Mouse (Mus musculus) liver, embryonic 11.5 days (tissue): ENCODE measurements around the gene Zfhx2. TPM values are rescaled to one million over a fixed set of nuclear protein-coding genes. Genes with fewer than 3 reads are reported as not detected.

Experiments
- ATAC-seq: fragments of 200-750 bp; cut with Nextera tagmentation; replicated peaks from 2 replicates; pipeline ENCODE4 v1.8.0; 2017; ENCODE audit warnings: moderate number of reproducible peaks, mild to moderate bottlenecking, moderate TSS enrichment, moderate library complexity; ENCODE audit not compliant: low FRiP score
- DNase-seq: peaks from one replicate; pipeline ENCODE4 v3.0.0-alpha.2; 2017; ENCODE audit warnings: low spot score
- H3K27ac ChIP-seq: fragments of 300-500 bp; sonication (generic); 2 replicates; pipeline ENCODE4 v1.5.1; 2014; ENCODE audit warnings: mild to moderate bottlenecking, low read depth, low read length, control low read depth
- H3K27me3 ChIP-seq: fragments of 300-500 bp; sonication (generic); replicated peaks from 2 replicates; pipeline ENCODE4 v1.6.1; 2014; ENCODE audit warnings: low read length, mixed read lengths; ENCODE audit not compliant: control insufficient read depth, insufficient read depth
- H3K36me3 ChIP-seq: fragments of 300-500 bp; sonication (generic); 2 replicates; pipeline ENCODE4 v1.6.1; 2014; ENCODE audit warnings: mild to moderate bottlenecking, low read length, moderate library complexity, mixed read lengths; ENCODE audit not compliant: control insufficient read depth, insufficient read depth
- H3K4me1 ChIP-seq: fragments of 300-500 bp; sonication (generic); replicated peaks from 2 replicates; pipeline ENCODE4 v1.6.1; 2014; ENCODE audit warnings: low read length, mixed read lengths; ENCODE audit not compliant: control insufficient read depth, insufficient read depth
- H3K4me2 ChIP-seq: fragments of 300-500 bp; sonication (generic); 2 replicates; pipeline ENCODE4 v1.6.1; 2014; ENCODE audit warnings: mild to moderate bottlenecking, control low read depth, moderate library complexity
- H3K4me3 ChIP-seq: fragments of 300-500 bp; sonication (generic); 2 replicates; pipeline ENCODE4 v1.5.1; 2014; ENCODE audit warnings: low read depth, low read length, control low read depth
- H3K9ac ChIP-seq: fragments of 300-500 bp; sonication (generic); 2 replicates; pipeline ENCODE4 v1.6.1; 2014; ENCODE audit warnings: low read depth, low read length, control low read depth
- H3K9me3 ChIP-seq: fragments of 300-500 bp; sonication (generic); 2 replicates; pipeline ENCODE4 v1.6.1; 2016; ENCODE audit warnings: low read length, inconsistent platforms, mixed read lengths; ENCODE audit not compliant: control insufficient read depth
- WGBS: fragments of 180-500 bp; shearing (Covaris S2); extraction: QIAGEN DNeasy Blood & Tissue Kit; methylation state at CpG from one replicate; pipeline ENCODE4 v1.1.7; 2014; 5-methylcytosine and 5-hydroxymethylcytosine counted together
- polyA plus RNA-seq: library from polyadenylated mRNA; unstranded; fragments of >200 nt; fragmentation: Nextera tagmentation; extraction: Ambion mirVana; gene quantifications from 2 replicates; pipeline ENCODE4 v1.2.1, GENCODE M21; 2014

Zfhx2 gene
- polyA plus RNA-seq, 1 experiment from 2014 or later, result 2.8 TPM

DNA sequence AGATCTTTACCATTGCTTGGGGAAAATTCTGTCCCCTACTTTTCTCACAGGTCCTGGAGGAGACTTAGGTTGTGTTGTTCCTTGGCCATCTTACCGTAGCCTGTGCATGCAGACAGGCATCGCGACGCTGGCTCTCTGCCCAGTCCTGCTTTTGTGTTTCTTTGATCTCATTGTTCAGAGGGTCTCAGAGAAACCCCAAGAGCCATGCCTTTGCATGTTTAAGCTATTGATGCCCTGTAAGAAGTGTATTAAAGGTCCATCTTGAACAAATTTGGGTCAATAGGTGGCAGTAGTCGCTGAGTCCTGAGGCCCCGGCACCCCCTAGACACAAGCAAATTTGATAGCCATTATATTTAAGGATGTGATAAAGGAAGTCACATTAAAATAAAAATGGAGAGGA lies 64.5 kb downstream of the Zfhx2 start:
- no peak overlapping the region for H3K9ac ChIP-seq
- H3K4me3 ChIP-seq, result no peak overlapping the region
- H3K27me3 ChIP-seq, result no peaks in the 10 kb centered on the region
- H3K4me2 ChIP-seq, result no peak overlapping the region
- no peak overlapping the region for H3K27ac ChIP-seq
- peaks cover 7% of the 10 kb centered on the region for H3K36me3 ChIP-seq
- H3K4me1 ChIP-seq, result peaks cover 11% of the 10 kb centered on the region
- ATAC-seq (no peak), DNase-seq (no peak)
- H3K9me3 ChIP-seq, result no peaks in the 10 kb centered on the region
- 47% methylated on average over 6 of the region's 6 CpGs for WGBS

- no peak for ATAC-seq
- H3K4me2 ChIP-seq, result no peak overlapping the region
- no peak overlapping the region for H3K27ac ChIP-seq
- peaks cover 9% of the 10 kb centered on the region for H3K36me3 ChIP-seq
- no peak overlapping the region for H3K4me3 ChIP-seq
- H3K27me3 ChIP-seq, result no peaks in the 10 kb centered on the region
- 26% methylated on average over 5 of the region's 5 CpGs for WGBS
- H3K9ac ChIP-seq, result no peak overlapping the region
- DNase-seq, result no peak
- H3K4me1 ChIP-seq, result peaks cover 11% of the 10 kb centered on the region
- H3K9me3 ChIP-seq, result no peaks in the 10 kb centered on the region
Observed at GRCm38 (mm10) chr14:55027251-55027650, 64.9 kb downstream of the Zfhx2 start.

GRCm38 (mm10) chr14:55025527-55025926 lies 66.6 kb downstream of the Zfhx2 start:
- ATAC-seq, result no peak
- WGBS, result 75% methylated on average over 5 of the region's 5 CpGs

DNA sequence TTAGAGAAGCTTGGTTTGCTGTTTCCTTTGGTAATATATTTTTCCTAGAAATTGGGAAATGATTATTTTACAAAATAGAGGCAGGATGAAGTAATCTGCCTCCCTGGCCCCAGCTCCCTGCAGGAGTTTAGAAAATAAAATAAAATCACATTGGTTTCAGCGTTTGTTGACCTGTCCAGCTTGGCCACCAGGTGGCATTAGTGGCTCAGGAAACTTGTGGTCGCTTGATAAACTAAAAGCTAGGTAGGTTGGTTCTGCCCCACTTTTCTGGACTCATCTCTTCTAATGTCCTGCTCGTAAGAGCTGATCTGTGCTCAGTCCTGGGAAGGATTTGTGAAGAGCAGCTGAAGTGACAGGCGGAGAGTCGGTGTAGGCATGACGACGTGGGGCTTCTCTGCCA lies 67.9 kb downstream of the Zfhx2 start:
- peaks cover 16% of the 10 kb centered on the region for H3K36me3 ChIP-seq

More at GRCm38 (mm10) chr14:55025527-55025926, 66.6 kb downstream of the Zfhx2 start:
- Histone ChIP-seq H3K9me3 (no peaks in the 10 kb centered on the region), H3K9ac (no peak overlapping the region), H3K36me3 (peaks cover 16% of the 10 kb centered on the region), H3K4me1 (peaks cover 11% of the 10 kb centered on the region), H3K4me2 (no peak overlapping the region), H3K27me3 (no peaks in the 10 kb centered on the region), H3K4me3 (no peak overlapping the region), H3K27ac (no peak overlapping the region)
- no peak for DNase-seq

GRCm38 (mm10) chr14:55023011-55023410 lies 69.1 kb downstream of the Zfhx2 start:
- Histone ChIP-seq H3K27ac (no peak overlapping the region), H3K4me1 (no peaks in the 10 kb centered on the region), H3K4me2 (no peak overlapping the region), H3K36me3 (peaks cover 18% of the 10 kb centered on the region), H3K4me3 (no peak overlapping the region), H3K27me3 (no peaks in the 10 kb centered on the region), H3K9ac (no peak overlapping the region), H3K9me3 (no peaks in the 10 kb centered on the region)
- DNase-seq, result no peak
- 89% methylated on average over 15 of the region's 15 CpGs for WGBS
- ATAC-seq, result no peak

More for the DNA sequence above, 67.9 kb downstream of the Zfhx2 start:
- DNase-seq (no peak), ATAC-seq (no peak)
- 71% methylated on average over 7 of the region's 7 CpGs for WGBS
- peaks cover 7% of the 10 kb centered on the region for H3K4me1 ChIP-seq
- H3K9ac ChIP-seq, result no peak overlapping the region
- no peak overlapping the region for H3K27ac ChIP-seq
- H3K9me3 ChIP-seq, result no peaks in the 10 kb centered on the region
- no peak overlapping the region for H3K4me3 ChIP-seq
- H3K27me3 ChIP-seq, result no peaks in the 10 kb centered on the region
- H3K4me2 ChIP-seq, result no peak overlapping the region

DNA sequence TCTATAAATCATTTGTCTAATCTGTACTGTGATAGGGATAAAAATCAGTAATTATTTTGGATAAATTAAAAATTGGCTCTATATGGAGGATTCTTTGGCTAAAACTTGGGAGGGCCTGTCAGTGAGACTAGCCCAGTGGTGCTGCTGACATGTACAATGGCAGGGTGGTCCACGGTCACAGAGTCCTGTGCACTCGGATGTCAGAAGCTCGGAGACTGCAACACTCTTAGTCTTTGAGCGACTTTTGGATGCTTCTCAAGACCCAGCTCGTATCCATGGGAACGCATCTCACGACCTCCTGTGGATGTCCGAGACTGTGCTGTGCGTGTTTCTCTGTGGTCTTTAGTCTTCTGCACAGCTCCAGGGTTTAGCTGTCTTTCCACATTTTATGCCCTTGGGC lies 71.7 kb downstream of the Zfhx2 start:
- Histone ChIP-seq H3K27me3 (no peaks in the 10 kb centered on the region), H3K9ac (no peak overlapping the region), H3K9me3 (no peaks in the 10 kb centered on the region), H3K36me3 (peaks cover 18% of the 10 kb centered on the region), H3K4me3 (no peak overlapping the region), H3K4me2 (no peak overlapping the region), H3K4me1 (0 out of 2 replicates have a peak, but pooled peaks cover 3% of the 10 kb centered on the region), H3K27ac (no peak overlapping the region)
- DNase-seq, result no peak
- ATAC-seq, result no peak
- 93% methylated on average over 9 of the region's 9 CpGs for WGBS

DNA sequence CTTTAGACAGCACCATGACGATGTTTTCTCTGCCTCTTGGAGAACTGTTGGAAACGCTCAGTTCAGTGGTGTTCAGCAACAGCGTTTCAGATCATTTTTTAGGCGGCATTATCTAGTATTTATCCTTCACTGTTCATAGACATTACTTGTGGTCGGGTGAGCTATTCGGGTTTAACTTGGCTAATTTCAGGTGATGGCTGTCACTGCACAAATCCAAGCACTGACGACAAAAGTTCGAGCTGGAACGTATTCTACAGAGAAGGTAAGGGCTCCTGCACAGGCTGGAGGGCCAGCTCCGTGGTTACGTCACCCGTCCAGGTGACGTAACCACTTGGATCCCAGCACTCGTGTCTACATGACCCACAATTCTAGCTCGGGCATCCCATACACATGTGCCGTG lies 75.2 kb downstream of the Zfhx2 start:
- Histone ChIP-seq H3K9ac (no peak overlapping the region), H3K27me3 (no peaks in the 10 kb centered on the region), H3K36me3 (peaks cover 6% of the 10 kb centered on the region; the same call in 1 of the 2 replicates), H3K4me2 (no peak overlapping the region), H3K9me3 (no peaks in the 10 kb centered on the region), H3K27ac (no peak overlapping the region), H3K4me3 (no peak overlapping the region), H3K4me1 (0 out of 2 replicates have a peak, but pooled peaks cover 3% of the 10 kb centered on the region)
- ATAC-seq, result no peak
- DNase-seq, result no peak
- WGBS, result 90% methylated on average over 16 of the region's 16 CpGs

- Histone ChIP-seq H3K27me3 (no peaks in the 10 kb centered on the region), H3K36me3 (peaks cover 2% of the 10 kb centered on the region; the same call in 1 of the 2 replicates), H3K4me1 (0 out of 2 replicates have a peak, but pooled peaks cover 3% of the 10 kb centered on the region), H3K9me3 (no peaks in the 10 kb centered on the region), H3K4me3 (peak overlapping the region; percentile 76), H3K4me2 (peak overlapping the region; percentile 86), H3K27ac (peak overlapping the region; percentile 70), H3K9ac (peak overlapping the region; percentile 81)
- ATAC-seq (no peak), DNase-seq (no peak)
- under 1% methylated on average over 17 of the region's 17 CpGs for WGBS
Observed at GRCm38 (mm10) chr14:55015767-55016111, 76.4 kb downstream of the Zfhx2 start.

DNA sequence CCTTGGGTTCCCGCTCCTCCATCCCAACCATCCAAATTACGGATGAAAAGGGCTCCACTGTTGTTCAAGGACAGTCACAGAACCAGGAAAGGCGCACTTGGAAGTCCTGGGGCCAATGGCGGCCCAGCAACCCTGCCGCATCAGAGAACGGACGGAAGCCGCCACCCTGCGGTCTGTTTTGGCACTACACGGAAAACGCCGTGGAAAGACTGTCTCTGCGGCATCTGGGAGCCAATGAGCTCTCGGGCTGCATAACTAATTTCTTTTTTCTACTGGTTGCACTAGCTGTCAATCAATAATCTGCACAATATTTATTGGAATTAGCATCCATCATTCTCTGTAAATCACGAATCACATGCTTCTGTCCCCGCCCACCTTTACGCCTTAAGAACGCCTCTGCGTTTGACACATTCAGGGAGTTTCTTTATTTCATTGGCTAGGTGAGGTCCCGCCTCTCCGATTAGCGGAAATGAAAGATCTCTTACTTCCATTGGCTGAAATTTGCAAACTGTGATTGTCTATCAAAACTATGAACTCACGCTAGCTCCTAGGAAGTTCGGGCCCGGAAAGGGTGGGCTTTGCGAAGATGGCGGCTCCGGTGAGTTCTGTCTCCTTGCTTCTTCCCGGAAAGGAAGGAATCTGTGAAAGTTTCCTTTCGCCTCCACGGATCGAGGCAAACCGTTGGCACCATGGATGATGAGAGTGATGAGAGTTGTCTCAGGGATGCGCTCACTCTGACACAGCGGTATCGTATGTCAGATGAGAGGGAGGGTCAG lies 76.9 kb downstream of the Zfhx2 start, which contains the start of gene Ngdn:
Ngdn (plus strand) TSS at position 464 of the 776 bp plus-strand sequence.
- peak within 1 kb of the TSS; percentile 70 for H3K27ac ChIP-seq
- DNase-seq (peak; percentile 96), ATAC-seq (peak; percentile 93)
- peak within 1 kb of the TSS; percentile 76 for H3K4me3 ChIP-seq
- no peaks in the 10 kb centered on the region for H3K9me3 ChIP-seq
- peak within 1 kb of the TSS; percentile 81 for H3K9ac ChIP-seq
- whole genome bisulfite sequencing, result under 1% methylated on average over 36 of the region's 36 CpGs
- no peaks in the 10 kb centered on the region for H3K27me3 ChIP-seq
- H3K4me1 ChIP-seq, result 0 out of 2 replicates have a peak, but pooled peaks cover 3% of the 10 kb centered on the region
- peaks cover 2% of the 10 kb centered on the region; the same call in 1 of the 2 replicates for H3K36me3 ChIP-seq
- H3K4me2 ChIP-seq, result peak within 1 kb of the TSS; percentile 86
